Mouse (Mus musculus) MN1 (cell line): ENCODE measurements around the gene Vrk1.
A peak's percentile ranks its signal among the peaks of the same experiment; 100 is the strongest.

Experiments
- DNase-seq: peaks from one replicate; pipeline ENCODE4 v3.0.0-alpha.2; 2016; ENCODE audit warnings: low spot score

Vrk1 gene

DNA sequence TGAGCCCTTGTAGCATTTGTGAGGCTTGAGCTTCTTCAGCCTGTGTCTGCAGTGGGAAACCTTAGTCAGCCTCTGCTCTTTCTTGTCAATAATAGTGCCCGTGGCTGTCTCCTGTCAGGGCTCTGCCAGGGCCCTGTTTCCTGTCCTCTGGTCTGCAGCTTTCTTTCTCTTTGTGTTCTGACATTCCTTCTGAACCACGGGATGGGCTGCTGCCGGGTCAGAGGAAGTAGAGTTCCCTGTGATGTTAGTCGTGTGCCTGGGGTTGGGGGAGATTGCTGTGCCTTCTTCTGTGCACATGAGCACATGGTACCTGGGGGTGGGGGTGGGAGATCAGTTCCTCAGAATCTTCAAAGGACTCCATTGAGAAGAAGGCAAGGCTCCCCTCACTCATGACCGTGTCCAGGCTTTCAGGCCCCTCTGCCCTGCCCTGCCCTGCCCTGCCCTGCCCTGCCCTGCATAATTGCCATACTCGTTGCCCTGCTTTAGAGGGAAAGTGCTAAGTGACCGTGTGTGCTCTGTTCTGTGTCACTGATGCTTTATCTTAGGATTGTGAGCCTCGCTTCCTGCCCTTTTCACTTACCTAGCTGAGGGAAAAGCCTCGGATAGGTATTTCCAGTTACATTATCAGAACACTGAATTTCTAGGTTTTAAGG, 36.2 kb downstream of the Vrk1 start:
- DNase-seq = no peak

DNA sequence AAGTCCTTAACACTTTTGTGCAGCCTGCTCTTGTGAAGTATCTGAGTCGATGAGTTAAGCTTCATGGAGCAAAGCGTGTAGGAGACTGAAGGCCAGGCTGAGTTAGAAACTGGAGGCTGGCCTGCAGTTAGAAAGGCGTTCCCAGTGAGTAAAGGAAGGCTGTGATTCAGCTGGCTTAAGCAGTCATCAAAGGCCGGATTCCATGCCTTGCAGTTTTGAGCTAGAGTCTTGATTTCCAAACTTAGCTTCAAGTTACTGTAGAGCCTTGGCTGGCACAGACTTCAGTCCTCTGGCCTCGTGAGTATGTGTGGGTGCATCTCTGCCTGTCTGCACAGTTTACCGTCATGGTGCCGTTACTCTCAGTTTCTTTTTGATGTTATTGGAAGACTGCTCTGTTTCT, 42.2 kb downstream of the Vrk1 start:
- no peak for DNase-seq

DNA sequence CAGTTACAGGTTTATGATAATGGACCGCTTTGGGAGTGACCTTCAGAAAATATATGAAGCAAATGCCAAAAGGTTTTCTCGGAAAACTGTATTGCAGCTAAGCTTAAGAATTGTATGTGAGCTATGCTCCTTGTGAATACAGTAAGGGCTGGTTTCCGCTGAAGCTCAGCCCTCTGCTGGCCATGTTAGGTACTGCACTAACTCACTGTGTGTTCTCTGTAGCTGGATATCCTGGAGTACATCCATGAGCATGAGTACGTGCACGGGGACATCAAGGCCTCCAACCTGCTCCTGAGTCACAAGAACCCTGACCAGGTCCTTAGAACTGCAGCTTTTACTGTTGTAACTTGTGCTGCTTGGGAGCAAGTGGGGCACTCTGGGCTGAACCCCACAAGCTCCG, 45.8 kb downstream of the Vrk1 start:
- DNase-seq = peak; percentile 63

DNA sequence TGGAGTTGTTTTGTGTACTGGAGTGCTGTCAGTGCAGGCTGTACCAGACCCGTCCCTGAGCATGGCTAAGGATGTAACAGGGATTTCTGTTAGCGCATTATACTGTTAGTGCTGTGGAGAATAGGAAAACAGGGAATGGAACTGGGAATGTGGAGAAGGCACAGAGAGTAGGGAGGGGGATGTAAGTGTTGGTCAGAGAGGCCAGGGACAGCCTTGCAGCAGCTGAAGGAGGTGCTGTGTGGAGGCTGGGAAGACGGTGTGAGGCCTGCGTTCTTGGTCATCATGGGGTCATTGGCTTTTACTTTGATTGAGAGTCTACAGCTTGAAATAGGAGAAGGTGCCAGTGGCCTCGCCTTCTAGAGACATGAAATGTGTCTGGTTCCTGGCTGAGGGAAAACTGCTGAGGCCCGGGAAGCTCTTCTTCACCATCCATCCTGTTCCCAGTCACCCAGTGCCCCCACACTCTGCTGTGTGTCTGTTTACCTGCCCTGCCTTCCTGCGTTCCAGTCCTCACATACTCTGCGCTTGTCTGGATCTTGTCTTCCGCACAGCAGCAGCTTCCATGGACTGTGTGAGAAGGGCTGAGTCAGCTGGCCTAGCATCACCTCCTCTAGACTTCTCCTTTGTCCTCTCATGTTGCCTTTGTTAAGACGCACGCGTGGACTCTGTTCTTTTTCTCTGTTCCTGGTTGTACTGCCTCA, 50.0 kb downstream of the Vrk1 start:
- no peak for DNase-seq

DNA sequence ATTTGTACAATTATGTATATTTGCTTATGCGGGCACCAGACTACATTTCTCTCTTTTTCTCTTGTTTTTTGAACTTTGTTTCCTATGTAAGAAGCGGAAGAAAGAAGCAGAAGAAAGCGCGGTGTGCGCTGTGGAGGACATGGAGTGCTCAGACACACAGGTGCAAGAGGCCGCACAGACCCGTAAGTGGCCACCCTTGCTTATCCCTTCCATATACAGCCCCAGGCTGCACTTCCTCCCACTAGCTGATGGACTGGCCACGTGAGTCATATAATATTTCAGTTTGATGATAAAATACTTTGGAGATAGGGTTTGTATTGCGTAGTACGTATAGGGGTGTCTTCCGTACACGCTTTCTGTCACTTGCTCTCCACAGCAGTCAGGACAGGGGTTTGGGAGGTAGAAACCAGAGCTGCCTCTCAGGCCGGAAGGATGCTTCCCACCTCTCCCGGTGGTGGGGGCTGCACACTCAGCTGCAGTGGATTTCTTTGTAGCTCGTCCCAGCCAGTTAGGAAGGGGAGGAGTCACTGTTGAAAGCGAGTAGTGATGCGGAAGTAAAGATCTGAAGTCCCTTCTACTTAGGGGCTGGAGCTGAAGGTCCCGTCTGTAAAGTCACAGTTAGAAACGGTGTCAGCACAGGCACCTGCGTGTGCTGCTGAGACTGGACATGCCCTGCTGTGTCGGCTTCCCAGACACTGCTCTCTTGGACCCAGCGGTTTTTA, 60.6 kb downstream of the Vrk1 start:
- DNase-seq = no peak

DNA sequence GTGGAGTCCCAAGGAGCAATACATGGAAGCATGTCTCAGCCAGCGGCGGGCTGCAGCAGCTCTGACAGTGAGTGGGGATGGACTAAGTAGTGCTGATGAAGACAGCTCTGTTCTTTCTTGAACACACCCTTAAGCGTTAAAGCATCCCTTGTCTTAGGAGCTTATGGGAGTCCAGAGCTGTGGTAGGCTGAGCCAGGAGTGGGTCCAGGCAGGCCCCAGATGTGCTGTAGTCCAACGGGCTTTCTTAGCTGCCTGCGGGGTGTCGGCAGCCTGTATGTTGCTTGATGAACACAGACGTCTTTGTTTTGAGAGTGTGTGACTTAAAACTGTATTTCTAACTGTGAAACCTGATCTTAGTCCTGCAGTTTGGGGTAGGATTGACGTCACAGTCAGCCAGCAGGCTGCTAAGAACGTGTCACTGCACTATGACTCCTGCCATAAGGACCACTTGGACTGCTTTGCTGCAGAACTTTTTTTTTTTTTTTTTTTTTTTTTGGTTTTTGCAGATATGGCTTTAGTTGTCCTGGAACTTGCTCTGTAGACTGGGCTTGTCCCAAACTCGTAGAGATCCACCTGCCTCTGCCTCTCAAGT, 61.6 kb downstream of the Vrk1 start:
- no peak for DNase-seq

DNA sequence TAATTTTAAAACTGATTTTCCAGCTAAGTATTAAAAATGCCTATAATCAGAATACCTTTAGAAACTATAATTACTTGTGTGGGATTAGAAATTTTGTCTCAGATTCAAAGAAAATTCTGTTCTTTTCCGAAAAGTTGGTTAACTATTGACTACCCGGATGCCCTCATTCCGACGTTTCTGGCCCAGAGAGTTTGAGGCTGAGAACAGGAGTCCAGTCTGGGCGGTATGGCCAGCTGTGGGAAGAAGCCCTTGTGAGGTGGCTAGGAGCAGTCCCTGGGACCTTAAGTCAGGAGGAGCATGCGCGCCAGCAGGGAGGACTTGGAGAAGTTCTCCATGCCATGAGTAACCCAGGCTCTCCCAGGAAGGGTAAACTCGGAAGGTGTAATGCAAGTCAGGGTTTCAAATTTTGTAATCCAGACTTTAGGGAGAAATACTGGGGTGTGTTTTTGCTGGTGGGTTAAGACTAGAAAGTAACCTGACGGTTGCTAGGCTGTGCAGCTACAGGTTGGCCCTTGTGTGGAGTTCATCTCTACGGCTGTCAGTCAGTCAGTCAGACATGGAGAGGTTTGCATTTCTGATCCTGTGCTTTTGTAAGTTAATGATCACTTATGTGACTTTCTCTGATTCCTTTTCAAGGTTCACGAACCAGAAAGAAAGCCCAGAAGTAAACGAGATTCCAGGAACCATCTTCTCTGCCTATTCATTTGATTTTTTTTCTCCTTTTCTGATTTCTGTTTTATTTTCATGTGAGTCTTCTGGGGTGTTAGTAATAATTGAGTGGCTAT, 64.5 kb downstream of the Vrk1 start:
- DNase-seq = no peak

DNA sequence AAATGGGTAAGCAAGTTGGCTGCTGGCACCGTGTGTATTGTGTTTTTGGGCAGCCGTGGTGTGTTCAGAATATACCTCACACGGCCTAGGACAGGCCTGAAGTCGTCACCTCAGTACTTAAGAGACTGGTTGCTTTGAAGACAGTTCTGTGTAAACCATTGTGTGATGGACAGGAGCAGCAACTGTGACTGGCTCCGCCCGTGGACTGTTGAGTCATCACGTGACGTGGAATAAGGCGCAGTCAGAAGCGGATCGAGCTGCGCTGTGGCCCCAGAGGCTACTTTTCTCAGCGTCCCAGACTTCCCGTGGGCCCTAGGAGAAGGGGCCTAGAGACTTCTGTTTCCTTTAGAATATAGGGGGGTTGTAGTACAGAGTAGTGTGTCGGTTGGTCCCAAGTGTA, 66.1 kb downstream of the Vrk1 start:
- DNase-seq = no peak

DNA sequence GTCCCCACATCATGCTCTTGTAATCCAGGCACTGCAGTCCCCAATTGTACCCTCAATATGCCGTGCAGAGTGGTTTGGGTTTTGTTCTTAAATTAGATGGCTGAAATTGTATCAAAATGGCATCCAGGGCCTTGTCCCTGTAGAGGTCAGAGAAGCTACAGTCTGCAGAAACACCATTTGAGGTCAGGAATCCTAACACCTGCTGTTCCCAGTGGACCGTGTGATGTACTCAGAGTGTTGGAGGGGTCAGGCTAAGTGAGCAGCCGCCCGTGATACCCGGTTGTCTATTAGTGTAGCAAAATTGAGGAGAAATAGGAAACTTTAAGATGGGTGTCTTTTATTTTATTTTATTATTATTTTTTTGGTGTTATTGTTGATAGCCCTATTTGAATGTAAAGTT, 70.5 kb downstream of the Vrk1 start:
- no peak for DNase-seq

DNA sequence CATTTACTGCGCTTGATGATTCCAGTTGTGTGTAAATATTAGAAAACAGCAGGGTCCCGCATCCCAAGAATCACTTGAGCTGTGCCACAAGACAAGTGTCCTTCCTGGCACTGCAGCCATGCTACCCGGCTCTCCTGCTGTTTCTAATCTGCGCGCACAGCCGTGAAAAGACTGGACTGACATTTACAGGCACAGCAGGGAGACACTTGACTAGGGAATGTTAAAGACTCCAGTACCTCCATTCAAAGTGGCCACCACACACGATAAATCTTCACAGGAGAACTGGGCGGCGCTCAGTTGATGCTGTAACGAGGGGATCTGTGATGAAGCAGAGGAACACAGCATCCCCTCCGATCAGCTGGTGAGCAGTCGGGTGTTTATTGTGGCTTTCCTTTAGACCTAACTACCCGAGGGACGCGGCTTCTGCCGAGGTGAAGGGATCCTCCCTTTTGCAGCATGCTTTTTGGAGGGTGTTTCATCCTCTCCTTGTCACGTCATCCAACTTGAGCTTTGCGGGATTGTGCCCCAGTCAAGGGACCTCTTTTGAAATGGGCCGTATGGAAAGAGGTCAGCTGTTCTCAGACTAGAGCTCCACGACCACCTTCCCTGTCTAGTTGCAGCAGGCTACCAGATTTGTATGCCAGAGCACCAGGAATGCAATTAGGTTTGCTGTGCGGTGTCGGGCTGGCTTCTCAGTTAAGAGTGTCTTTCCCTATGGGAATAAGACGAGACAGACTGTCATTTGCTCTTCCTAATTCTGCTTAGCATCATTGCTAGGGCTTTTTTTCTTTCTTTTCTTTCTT, 71.1 kb downstream of the Vrk1 start:
- peak; percentile 6 for DNase-seq

DNA sequence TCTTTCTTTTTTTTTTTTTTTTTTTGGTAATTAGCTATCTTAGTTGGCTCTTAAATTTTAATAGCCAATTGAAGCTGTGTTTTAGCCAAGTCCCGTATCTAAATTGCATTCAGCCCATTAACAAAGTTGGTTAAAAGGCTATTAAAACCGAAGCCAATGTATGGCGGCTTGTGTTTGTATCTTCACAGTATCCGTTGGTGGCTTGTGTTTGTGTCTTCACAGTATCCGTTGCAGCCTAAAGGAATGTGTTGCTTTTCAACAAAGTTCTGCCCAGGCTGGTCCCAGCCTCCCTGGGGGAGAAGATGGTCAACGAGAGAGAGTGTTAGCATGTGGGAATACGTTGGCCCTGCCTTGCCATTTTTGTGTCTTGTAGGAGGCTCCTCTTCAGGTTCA, 71.7 kb downstream of the Vrk1 start:
- DNase-seq = no peak

DNA sequence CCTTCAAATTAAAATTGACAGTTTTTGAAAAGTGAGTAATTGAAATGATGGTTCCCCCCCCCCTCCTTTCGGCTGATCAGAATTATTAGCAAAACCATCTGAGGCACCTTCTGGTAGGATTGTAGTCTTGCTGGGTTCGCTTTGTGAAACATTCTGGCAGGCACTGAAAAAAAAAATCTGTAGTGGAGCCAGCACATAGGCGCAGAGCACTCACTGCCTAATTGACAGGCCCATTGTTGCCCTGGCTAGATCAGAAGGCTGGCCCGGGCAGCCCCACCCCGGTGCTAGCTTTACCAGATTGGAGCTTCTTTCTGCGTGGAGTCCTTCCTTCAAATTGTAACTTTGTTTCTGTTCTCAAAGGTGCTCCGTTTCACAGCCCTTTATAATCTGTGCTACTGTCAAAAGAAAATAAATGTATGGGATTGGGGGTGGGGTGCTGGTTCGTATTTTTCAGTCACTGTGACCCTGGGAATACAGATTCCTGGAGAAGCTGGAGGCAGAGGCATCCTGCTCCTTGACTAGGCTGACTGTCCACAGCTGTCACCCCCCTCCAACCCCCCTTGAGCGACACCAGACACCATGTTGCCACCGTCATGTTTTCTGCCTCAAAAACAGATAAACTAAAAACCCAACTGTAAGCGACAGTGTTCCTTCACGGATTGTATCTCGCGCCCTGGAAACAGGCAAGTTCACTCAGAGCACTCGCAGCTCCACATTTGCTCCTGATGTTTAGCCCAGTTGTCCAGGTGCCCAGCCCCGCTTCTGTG, 72.3 kb downstream of the Vrk1 start:
- DNase-seq = no peak

DNA sequence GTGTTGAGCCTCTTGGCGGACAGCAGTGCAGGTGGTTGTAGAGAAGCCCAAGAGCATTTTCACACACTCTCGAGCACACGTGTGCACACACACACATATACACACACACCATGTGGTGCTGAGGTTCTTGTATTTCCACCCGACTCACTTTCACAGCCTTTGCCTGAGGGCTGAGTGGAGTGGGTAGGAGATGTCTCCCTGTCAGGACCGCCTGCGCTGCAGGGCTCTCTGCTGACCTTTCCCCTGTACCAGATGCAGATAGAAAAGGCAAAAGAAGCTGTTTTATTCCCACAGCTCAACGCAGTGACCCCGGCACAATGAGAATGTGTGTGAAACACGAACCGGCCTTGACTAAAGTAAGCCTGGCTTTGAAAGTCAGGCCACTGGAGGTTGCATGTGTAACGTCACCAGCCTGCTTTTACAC, 72.9 kb downstream of the Vrk1 start:
- DNase-seq = no peak

DNA sequence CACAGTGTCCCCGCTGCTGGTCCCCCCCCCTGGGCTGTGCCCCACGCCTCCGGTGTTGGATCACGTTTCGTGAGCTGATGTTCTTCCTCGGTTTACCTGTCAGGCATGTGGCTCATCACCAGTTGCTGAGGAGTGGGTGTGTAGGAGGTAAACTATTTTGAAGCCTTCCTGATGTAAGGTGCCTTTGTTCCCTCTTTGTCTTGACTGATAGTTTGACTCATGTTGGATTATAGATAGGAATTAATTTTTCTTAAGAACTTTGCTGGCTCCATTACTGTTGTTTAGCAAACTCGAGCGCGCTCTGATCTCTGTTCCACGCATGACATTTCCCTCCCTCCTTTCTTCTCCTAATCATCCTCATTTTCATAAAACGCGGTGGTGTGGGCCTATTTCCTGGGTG, 74.1 kb downstream of the Vrk1 start:
- DNase-seq = no peak

DNA sequence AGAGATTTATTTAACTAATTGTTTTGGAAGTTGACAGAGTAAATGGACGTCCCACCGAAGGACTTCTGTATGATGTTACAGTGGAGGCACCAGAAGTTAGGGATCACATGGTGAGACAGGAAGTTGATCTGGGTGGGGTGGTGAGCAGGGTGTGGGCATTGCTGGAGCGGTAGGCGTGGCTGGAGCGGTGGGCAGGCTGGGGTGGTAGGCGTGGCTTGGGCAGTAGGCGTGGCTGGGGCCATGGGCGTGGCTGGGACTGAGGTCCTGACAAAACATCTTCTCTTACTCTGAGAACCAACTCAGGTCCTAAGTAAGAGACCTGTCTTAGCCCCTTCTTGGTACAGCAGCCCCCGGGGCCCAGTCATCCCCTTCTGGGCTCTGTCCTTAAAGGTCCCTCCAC, 84.8 kb downstream of the Vrk1 start:
- DNase-seq = no peak

DNA sequence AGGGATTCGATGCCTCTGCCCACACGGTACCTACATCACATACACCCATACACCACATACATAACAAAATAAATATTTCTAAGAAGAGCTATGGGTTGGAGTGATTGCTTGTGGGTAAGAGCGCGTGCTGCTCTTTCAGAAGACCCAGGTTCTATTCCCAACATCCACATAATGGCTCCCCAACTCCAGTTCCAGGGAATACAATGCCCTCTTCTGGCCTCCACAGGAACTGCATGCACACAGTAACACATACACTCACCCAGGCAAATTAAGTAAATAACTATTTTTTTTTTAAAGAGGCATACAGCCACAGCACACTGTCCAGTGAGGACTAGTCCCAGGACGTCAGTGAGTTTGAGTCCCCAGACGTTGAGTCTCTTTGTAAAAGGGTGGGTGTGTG, 92.0 kb downstream of the Vrk1 start:
- no peak for DNase-seq

DNA sequence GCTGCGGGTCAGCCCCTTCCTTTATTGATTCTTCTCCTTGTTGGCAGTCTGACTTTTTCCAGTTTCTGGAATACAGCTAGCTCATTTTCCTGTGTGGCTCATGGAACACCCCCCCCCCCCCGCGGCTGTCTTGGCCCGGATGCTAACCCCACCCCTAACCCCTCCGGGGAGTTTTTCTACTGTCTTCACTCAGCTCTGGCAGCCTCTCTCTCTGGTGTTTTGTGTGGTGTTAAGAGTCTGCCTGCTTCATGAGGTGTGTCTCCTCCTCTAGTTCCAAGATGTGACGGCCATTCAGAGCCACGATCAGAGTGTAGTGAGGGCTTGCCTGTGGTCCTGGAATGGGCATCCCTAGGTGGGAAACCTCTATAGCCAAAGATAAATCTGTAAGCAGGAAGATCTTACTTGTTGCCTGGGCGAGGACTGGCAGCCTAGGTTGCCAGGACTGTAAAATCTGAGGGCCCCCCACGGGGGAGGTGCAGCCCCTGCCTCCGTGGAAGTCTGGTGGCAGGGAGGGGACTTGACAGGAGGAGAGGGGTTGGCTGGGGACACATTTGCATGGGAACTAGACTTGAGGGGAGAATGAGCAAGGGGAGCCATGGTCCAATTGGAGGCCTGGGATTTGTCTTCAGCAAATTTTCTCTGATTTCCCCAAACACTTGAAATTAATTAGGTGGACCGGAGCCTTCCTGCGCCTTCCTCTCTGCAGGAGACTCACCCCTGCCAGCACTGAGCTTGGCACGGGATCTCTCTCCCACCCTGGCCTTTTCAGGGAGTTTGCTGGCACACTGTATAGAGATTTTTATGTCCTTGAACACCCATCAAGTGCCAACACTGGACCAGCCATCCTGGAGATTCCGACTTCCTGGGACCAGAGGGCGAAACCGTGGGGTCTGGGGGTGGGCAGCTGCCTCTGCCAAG, 93.0 kb downstream of the Vrk1 start:
- DNase-seq = no peak

DNA sequence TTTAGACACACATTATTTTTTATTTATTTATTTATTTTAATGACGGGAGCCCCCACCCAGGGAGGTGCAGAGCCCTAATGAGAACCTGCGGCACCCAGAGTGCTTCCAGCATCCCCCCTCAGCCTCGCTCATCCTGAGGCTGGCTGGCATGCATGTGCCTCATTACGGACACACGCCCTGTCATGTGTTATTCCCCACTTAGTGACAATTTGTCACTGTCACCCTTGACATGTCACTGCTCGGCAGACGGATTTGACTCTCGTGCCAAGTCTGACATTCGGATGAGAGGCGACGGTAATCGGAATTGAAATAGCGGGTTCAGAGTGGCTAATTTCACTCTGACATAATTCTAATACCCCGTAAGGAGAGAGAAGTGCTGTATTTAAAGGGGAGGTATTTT, 97.2 kb downstream of the Vrk1 start:
- DNase-seq = no peak

DNA sequence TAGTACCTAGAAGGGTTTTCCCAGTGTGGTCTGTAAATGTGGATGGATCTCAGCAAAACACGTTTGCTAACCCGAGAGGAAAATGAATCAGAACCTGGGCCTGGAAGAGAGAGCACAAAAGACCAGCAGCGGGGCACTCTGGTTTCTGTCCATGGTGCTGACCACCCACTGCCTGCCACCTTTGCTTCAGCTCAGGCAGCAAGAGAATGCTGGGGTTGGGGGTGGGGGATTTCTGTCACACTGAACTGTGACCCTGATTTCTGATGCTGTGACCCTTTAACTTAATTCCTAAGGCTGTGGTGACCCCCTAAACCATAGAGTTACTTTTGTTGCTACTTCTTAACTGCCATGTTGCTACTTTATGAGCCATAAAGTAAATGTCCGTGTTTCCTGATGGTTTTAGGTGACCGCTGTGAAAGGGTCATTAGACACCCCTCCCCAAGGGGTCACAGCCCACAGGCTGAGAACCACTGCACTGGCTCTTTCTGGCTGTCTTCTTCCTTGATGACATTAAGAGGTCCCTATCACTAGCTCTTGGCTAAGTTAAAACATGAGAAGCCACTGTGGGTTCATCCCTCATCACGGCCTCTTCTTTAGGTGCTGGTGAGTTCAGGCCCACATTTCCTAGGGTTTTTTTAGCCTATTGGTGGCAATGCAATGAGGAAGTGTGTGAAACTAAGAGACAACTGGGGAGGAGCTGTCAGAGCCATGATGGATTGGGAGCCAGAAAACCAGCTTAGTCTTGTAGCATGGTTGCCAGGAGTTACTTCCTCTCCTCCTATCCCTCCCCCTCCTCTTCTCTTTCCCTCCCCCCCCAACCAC, 105.3 kb downstream of the Vrk1 start:
- DNase-seq = no peak
